Mouse (Mus musculus): Measurements from ENCODE around the gene Lst1.

GRCm38 (mm10) chr17:35135591-35136320 is 52.5 kb downstream of the Lst1 start:
- TF ChIP-seq CTCF (IDR thresholded peaks at IDR 0.05; ENCODE audit: low read depth) (0 out of 2 replicates have a peak, but pooled peaks have one; percentile 20), EP300 (IDR thresholded peaks at IDR 0.05; ENCODE audit: low read depth) (no peak)

Measured in liver, embryonic 14.5 days (tissue).